Mouse (Mus musculus) fat pad, adult 2 months (tissue): ENCODE measurements around the gene Anxa3.

Experiments
- DNase-seq: peaks from one replicate; pipeline ENCODE4 v3.0.0-alpha.2; 2011; ENCODE audit warnings: low read depth, low spot score; ENCODE audit errors: extremely low read depth

Anxa3 gene

GRCm38 (mm10) chr5:96792936-96793718 lies at the start of gene Anxa3:
Gene Anxa3, plus strand, starts transcription at chr5:96793339.
- DNase-seq = no peak

DNA sequence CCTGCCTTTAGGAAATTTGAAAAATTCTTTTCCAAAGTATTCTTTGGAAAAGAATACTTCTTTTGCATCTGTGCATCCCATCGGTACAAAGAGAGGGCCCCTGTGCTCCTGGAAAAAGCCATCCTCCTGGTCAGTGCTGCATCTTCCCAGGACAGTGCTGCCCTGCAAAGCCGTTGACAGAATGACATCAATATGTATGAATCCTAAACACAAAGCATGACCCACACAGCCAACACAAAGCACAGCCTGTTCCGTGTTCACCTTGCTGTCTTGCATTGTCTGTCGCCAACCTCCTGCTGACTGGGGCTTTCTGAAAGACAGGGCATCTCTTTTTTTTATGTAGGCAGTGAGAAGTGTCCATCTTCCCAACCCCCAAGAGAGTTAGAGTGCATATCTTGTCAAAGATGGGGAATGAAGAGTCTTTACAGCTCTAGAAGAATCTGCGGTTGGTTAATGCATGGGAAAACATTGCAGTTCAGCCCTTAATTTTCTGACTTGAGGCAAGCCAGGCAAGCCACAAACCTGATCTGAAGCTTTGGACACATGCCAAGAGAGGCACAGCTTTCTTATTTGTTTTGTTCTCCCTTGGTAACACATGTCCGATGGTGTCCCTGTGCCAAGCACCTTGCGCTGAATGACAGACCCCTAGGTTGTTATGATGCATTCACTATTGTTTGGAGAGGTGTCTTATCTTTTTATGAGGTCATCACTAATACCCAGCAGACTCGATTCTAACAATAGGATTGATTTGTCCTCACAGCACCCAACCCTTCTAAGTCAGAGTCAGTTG lies 45.7 kb upstream of the Anxa3 start:
- DNase-seq = no peak

DNA sequence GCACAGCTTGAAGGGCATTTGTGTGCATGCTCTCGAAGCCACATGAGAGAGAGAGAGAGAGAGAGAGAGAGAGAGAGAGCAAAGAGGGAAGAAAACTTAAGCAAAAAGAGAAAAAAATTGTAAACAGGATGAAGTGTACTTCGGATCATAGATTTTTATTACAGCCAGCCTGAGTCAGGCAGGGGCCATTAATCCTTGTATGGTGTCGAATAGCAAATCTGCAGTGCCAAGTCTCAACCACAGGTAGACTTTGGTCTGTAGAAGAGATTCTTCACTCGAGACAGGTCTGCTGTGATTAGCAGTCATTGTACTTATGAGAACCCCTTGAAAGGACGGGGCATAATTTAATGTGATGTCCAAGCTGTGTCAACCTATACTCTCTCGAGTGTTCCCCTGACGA lies 35.5 kb upstream of the Anxa3 start:
- no peak for DNase-seq

GRCm38 (mm10) chr5:96762021-96762420 lies 31.1 kb upstream of the Anxa3 start:
- no peak for DNase-seq

DNA sequence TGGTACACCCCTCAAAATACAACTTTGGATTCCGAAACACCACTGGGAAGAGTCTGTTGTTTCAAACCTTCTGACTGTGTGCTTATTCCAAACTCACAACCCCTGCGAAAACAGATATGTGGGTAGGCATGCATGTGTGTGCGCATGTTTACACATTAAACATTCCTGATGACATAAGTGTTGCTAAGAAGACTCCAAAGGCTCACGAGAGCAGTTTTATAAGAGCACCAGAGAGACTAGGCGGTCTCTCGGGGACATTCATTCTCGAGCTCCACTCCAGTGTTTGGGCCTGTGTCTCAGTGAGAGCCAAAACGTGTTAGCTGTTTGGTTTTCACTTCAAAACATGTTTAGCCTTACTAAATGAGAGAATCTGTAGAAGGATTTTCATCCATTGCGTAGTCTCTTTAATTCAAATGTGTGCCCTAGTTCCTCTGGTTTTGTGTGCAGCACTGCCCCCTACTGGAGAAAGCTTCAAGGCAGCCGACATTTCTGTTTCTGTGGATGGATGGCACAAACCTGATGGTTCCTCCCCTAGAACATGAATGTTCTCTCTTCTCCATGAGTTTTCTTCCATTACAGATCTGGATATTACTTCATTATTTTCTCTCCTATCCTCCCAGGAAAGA lies 24.2 kb upstream of the Anxa3 start:
- DNase-seq = no peak

DNA sequence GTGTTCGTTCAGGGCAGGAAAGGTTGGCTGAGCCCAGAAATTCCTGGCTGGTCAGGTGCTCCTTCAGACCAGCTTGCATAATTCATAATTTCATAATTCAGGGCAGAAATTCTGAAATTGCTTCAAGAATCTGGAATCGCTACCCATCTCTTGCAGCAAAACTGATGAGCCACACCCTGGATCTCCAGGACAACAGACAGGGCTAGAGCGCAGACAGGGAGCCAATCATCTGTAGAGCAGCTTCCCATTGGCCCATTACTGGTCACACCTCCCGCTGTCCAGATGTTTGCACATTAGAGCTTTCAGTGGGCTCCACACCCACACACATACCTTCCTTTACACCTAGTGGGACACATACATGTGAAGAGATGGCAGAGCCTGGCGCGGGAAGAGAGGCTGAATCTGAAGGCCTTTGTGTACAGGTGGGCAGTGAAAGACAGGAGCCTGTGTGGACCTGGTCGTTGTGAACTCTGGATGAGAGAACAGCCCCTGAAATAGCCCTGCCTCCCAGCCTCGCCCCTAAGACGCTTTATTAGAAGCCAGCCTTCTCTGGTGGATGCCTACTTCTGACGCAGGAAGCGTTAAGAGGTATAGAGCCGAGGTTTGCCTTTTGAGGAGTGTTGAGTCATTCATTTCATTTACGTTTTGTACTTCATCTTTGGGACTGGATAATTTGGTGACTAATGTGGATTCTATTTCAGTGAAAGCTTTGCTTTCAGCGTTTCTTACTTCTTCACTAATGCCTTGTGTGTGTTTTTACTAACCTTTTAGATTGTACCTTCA lies 9.4 kb upstream of the Anxa3 start:
- no peak for DNase-seq

DNA sequence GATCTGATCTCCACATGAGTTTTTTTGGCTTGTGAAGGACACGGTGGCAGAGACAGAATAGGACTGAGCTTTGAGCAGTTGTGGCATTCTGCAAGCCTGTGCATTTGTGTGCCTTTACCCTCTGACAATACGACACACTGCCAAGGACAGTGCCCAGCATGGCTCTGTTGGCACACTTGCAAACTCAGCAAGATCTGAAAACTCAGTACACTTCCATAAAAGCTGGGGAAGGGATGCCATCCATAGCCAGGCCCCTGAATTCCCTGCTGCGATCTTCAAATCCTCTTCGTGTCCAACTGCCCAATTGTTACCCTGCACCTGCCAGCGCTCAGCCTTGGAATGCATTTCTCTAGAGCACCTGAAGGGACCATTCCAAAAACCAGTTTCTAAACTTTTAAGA lies 8.0 kb upstream of the Anxa3 start:
- no peak for DNase-seq

DNA sequence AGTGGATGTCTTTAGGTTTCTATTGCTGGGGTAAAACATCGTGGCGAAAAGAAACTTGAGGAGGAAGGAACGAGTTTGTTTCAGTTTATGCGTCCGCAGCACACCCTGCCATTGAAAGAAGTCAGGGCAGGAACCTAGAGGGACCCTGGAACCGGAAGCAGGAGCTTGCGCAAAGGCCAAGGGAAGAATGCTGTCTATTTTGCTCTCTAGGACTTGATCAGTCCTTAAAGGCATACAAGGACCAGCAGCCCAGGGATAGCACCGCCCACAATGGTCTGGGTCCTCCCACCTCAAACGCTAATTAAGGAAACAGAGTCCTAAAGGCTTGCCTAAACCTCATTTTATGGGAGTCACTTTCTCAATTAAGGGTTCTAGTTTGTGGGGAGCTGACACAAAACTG lies 717 bp upstream of the Anxa3 start:
- no peak for DNase-seq

DNA sequence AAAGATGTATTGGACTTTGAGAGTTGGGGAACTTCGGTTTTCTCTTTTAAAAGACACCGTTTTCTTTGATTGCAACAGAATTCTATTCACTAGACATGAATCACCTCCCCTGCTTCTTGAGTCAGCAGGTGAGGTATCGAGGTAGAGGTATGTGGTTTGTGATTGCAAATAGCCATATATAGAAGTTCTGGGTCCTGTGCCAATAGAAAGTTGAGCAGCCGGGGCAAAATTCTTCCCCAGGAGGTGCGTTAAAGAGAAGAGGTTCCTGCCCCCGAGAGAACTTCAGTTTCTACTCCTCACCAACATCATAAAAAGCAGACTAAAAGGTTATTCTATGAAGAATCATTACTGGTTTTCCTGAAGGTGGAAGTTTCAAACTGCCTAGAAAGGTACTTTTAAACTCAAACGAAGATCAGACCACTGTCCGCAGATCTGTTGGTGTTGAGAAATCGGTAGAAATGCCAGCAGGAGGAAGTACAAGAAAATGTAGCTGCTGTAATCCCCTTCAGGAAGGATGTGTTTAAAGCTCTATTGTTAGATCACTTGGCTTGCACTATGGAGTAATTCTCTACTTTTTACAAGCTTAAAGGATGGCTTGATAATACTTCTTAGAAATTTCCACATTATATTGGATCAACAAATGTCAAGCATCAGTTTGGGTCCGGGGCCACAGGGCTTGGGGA lies 955 bp downstream of the Anxa3 start:
- no peak for DNase-seq

- no peak for DNase-seq
Measured at GRCm38 (mm10) chr5:96795752-96796151, 2.6 kb downstream of the Anxa3 start.

DNA sequence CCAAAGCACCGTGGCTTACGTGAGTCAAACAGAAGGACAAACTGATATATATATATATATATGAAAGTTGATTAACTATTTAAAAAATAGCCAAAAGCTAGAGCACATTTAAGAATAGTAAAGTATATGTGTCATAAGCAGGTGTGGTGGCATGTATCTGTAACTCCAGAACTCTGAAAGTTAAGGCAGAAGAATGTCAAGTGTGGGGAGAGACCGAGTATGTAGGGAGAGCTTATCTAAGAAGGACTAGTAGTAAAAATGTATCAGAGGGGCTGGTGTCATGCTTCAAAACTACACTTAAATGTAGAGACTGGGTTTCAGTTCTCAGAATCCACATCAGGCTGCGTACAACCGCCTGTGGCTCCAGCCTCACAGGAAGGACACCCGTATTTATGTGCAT lies 4.3 kb downstream of the Anxa3 start:
- no peak for DNase-seq

- no peak for DNase-seq
Measured at GRCm38 (mm10) chr5:96799165-96799564, 6.0 kb downstream of the Anxa3 start.

DNA sequence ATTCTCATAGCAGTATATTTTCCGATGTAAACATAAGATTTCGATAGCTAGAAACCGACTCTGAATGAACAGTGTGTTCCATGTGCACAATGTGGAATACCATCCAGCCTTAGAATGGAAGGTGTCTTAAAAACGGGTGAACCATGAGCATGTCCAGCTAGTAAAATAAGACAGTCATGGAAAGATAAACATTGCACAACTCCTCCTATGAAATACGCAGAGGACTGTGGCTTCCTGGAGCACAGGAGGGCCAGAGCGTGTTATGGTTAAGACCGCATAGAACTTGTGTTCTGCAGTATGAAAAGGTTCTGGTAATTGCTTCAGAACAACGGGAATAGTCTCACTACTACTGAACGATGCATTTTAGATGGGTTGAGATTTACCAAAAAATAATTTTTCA lies 6.8 kb downstream of the Anxa3 start:
- DNase-seq = no peak

- no peak for DNase-seq
Measured at GRCm38 (mm10) chr5:96802185-96802584, 9.0 kb downstream of the Anxa3 start.

- DNase-seq = no peak
Measured at GRCm38 (mm10) chr5:96803091-96803490, 10.0 kb downstream of the Anxa3 start.

- DNase-seq = no peak
Measured at GRCm38 (mm10) chr5:96804304-96804703, 11.2 kb downstream of the Anxa3 start.

DNA sequence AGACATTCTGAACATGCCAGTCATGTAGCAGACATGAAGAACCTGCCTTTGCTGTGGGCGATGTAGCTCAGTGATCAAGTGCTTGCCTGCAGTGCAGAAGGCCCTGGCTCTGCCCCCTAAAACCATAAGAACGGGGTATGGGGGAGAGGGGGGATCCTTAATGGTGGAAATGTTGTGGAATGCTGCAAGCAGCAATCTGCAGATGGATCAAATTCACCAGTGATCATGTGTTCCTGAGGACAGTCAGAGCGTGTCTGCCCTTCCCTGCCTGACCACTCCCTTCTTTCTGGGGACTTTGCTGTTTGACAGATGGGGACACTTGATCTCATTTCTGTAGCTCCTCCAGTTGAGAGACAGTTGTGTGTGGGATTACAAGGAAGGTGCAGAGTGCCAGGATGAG lies 11.7 kb downstream of the Anxa3 start:
- no peak for DNase-seq

DNA sequence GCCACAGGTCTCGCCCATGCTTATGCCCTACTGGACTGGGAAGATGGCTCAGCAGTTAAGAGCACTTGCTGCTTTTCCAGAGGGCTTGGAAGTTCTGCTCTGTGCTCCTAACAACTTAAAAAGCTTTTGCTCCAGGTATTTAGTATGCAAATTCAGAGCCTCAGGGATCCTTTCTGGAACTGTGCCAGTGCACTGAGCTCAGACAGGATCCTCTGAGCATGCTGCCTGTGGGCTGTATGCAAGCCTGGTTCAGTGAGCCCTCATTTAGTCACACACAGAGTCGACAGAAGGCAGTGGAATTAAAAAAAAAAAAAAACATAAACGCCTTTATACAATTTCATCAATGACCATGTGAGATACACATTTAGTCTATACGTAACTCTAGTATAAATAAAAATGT lies 17.5 kb downstream of the Anxa3 start:
- no peak for DNase-seq

DNA sequence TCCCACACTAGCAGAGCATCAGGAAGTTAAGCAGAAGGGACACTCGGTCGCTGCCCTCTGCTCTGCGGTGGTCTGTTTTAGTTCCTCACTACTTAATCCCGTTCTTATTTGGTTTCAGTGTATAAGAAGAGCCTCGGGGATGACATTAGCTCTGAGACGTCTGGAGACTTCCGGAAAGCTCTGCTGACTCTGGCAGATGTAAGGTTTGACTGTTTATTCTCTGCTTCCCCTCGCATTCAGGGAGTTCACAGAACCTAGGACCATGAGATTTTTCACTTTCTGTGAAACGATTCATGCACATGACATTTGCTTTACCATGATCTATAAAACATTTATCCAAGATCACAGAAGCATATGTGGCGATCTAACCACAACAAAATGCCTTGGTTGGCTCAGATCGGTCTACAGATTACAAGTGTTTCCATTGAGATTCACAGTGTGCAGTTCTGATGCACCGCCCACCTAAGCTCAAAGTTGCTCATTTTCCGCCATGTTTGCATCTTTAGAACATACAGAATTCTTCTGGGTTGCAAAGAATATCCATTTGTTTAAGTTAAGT lies 31.7 kb downstream of the Anxa3 start:
- no peak for DNase-seq

- no peak for DNase-seq
Measured at GRCm38 (mm10) chr5:96827176-96827575, 34.0 kb downstream of the Anxa3 start.
